Mouse (Mus musculus): ENCODE measurements around the gene Sphk2. TPM values are rescaled to one million over a fixed set of nuclear protein-coding genes. Genes with fewer than 3 reads are reported as not detected.

Gene Sphk2
- total and polyA plus RNA-seq, 2 experiments from 2014 or later, result 15.8 to 23.5 TPM

DNA sequence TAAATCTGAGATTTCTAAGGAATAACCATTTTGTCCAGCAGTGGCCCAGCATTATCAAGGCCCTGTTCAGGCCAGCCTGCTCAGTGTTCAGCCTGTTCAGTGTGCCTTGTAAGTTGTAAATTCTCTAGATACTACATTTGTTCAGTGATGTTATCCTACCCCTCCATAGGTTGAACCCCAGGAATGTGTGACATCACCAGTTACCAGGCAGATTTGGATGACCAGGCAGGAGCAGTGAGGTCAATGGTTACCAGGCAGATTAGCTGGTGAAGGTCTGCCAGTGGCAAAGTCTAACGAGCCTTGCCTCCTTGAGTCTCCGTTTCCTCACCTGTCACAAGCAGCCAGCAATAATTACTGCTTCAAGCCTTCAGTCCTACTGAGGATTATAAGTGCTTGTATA lies 26.6 kb upstream of the Sphk2 start:
- no peaks in the 10 kb centered on the region for H3K9me3 ChIP-seq (ENCODE audit: low read length)
- 46% methylated on average over 2 of the region's 2 CpGs for WGBS
- no peaks in the 10 kb centered on the region for H3K36me3 ChIP-seq (ENCODE audit: insufficient read depth, low read length)
- no peak overlapping the region for H3K4me3 ChIP-seq (ENCODE audit: low read depth, low read length)
- no peaks in the 10 kb centered on the region for H3K27me3 ChIP-seq (ENCODE audit: insufficient read depth, low read length)
- ATAC-seq (ENCODE audit: low FRiP score) (no peak), DNase-seq (ENCODE audit: low spot score) (peak; percentile 78)
- H3K27ac ChIP-seq (ENCODE audit: low read depth, low read length), result no peak overlapping the region
- TF ChIP-seq CTCF (IDR thresholded peaks at IDR 0.05), result no peak
- H3K4me2 ChIP-seq (ENCODE audit: low read depth, low read length, poor library complexity, severe bottlenecking), result no peak overlapping the region
- no peak overlapping the region for H3K9ac ChIP-seq (replicated peaks; ENCODE audit: low read length, poor library complexity, severe bottlenecking)
- no peaks in the 10 kb centered on the region for H3K4me1 ChIP-seq (ENCODE audit: insufficient read depth, low read length)

- H3K4me2 ChIP-seq (ENCODE audit: low read depth, low read length, poor library complexity, severe bottlenecking), result peak overlapping the region; percentile 18; the same call in 1 of the 2 replicates
- TF ChIP-seq CTCF (IDR thresholded peaks at IDR 0.05), result peak; percentile 50
- H3K27ac ChIP-seq (ENCODE audit: low read depth, low read length), result no peak overlapping the region
- H3K27me3 ChIP-seq (ENCODE audit: insufficient read depth, low read length), result no peaks in the 10 kb centered on the region
- H3K4me1 ChIP-seq (ENCODE audit: insufficient read depth, low read length), result no peaks in the 10 kb centered on the region
- H3K9ac ChIP-seq (replicated peaks; ENCODE audit: low read length, poor library complexity, severe bottlenecking), result no peak overlapping the region
- DNase-seq (ENCODE audit: low spot score) (peak; percentile 22), ATAC-seq (ENCODE audit: low FRiP score) (no peak)
- H3K4me3 ChIP-seq (ENCODE audit: low read depth, low read length), result no peak overlapping the region
- 33% methylated on average over 19 of the region's 19 CpGs for WGBS
- no peaks in the 10 kb centered on the region for H3K36me3 ChIP-seq (ENCODE audit: insufficient read depth, low read length)
- H3K9me3 ChIP-seq (ENCODE audit: low read length), result no peaks in the 10 kb centered on the region
These were observed 24.5 kb upstream of the Sphk2 start for GRCm38 (mm10) chr7:45742338-45742737.

DNA sequence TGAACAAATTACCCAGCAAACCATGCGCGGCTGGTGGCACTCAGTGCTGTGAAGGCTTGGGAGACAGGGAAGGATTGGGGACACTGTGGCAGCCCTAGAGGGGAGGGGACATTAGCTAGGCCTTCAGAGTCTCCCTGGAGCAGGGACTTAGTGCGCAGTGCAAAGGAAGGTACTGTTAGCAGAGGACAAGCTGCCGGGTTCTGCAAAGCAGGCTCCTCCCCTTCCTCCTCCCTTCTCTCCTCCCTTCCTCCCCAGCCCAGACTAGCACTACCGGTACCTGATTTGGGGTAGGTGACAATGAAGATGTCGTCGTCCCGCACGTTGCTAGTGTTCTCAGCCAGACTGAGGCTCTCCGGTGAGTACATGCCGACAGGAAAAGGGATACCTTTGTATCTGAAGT lies 24.0 kb upstream of the Sphk2 start:
- no peak for DNase-seq (ENCODE audit: low spot score)
- Histone ChIP-seq H3K9me3 (ENCODE audit: low read length) (no peaks in the 10 kb centered on the region), H3K27me3 (ENCODE audit: insufficient read depth, low read length) (no peaks in the 10 kb centered on the region), H3K9ac (replicated peaks; ENCODE audit: low read length, poor library complexity, severe bottlenecking) (no peak overlapping the region), H3K4me1 (ENCODE audit: insufficient read depth, low read length) (no peaks in the 10 kb centered on the region), H3K27ac (ENCODE audit: low read depth, low read length) (no peak overlapping the region), H3K36me3 (ENCODE audit: insufficient read depth, low read length) (no peaks in the 10 kb centered on the region), H3K4me3 (ENCODE audit: low read depth, low read length) (no peak overlapping the region), H3K4me2 (ENCODE audit: low read depth, low read length, poor library complexity, severe bottlenecking) (peak overlapping the region; percentile 18; the same call in 1 of the 2 replicates)
- no peak for ATAC-seq (ENCODE audit: low FRiP score)
- no peak for TF ChIP-seq CTCF (IDR thresholded peaks at IDR 0.05)
- 41% methylated on average over 11 of the region's 11 CpGs for WGBS

- Histone ChIP-seq H3K27me3 (ENCODE audit: insufficient read depth, low read length) (no peaks in the 10 kb centered on the region), H3K27ac (ENCODE audit: low read depth, low read length) (no peak overlapping the region), H3K4me3 (ENCODE audit: low read depth, low read length) (no peak overlapping the region), H3K4me1 (ENCODE audit: insufficient read depth, low read length) (no peaks in the 10 kb centered on the region), H3K4me2 (ENCODE audit: low read depth, low read length, poor library complexity, severe bottlenecking) (no peak overlapping the region), H3K36me3 (ENCODE audit: insufficient read depth, low read length) (no peaks in the 10 kb centered on the region), H3K9ac (replicated peaks; ENCODE audit: low read length, poor library complexity, severe bottlenecking) (no peak overlapping the region), H3K9me3 (ENCODE audit: low read length) (no peaks in the 10 kb centered on the region)
- DNase-seq (ENCODE audit: low spot score) (no peak), ATAC-seq (ENCODE audit: low FRiP score) (no peak)
- no peak for TF ChIP-seq CTCF (IDR thresholded peaks at IDR 0.05)
- 85% methylated on average over 12 of the region's 12 CpGs for WGBS
These were observed 23.5 kb upstream of the Sphk2 start for GRCm38 (mm10) chr7:45741308-45741707.

DNA sequence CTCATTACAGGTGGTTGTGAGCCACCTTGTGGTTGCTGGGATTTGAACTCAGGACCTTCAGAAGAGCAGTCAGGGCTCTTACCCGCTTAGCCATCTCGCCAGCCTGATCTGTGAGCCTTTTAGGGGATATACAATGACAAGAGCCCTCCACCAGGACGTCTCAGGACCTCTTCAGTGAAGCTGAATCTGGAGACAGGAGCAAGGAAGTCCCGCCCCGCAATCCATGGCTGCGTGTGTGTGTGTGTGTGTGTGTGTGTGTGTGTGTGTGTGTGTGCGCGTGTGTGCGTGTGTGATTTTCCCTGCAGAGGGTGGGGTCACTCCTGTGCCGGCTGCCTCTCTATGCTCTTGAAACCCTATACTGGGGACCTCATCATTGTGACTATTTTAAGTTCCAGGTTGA lies 22.0 kb upstream of the Sphk2 start:
- Histone ChIP-seq H3K4me3 (ENCODE audit: low read depth, low read length) (no peak overlapping the region), H3K27ac (ENCODE audit: low read depth, low read length) (no peak overlapping the region), H3K36me3 (ENCODE audit: insufficient read depth, low read length) (no peaks in the 10 kb centered on the region), H3K4me2 (ENCODE audit: low read depth, low read length, poor library complexity, severe bottlenecking) (no peak overlapping the region), H3K4me1 (ENCODE audit: insufficient read depth, low read length) (no peaks in the 10 kb centered on the region), H3K9me3 (ENCODE audit: low read length) (no peaks in the 10 kb centered on the region), H3K9ac (replicated peaks; ENCODE audit: low read length, poor library complexity, severe bottlenecking) (no peak overlapping the region), H3K27me3 (ENCODE audit: insufficient read depth, low read length) (no peaks in the 10 kb centered on the region)
- no peak for ATAC-seq (ENCODE audit: low FRiP score)
- WGBS, result 68% methylated on average over 10 of the region's 10 CpGs
- no peak for TF ChIP-seq CTCF (IDR thresholded peaks at IDR 0.05)
- DNase-seq (ENCODE audit: low spot score), result no peak

DNA sequence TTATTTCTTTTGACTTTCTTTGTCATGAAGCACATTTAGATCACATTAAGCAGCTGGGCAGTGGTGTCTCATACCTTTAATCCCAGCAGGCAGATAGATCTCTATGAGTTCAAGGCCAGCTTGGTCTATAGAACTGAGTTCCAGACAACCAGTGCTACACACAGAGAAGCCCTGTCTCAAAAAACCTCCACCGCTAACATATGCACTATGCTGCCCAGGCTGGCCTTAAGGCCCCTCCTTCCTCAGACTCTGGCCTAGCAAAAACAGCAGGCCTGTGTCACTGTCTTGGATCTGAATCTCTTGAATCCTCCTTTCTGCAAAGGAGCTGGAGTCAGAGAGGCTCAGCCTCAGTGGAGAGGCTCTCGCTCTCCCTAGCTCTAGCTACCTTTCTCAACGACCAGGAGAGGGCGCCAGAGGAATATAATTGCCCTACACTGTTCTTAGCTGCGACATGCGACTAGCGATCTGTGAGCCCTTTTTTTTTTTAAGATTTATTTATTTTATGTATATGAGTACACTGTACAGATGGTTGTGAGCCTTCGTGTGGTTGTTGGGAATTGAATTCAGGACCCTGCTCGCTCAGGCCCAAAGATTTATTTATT lies 21.5 kb upstream of the Sphk2 start:
- 9% methylated on average over 9 of the region's 9 CpGs for WGBS
- no peaks in the 10 kb centered on the region for H3K27me3 ChIP-seq (ENCODE audit: insufficient read depth, low read length)
- H3K9me3 ChIP-seq (ENCODE audit: low read length), result no peaks in the 10 kb centered on the region
- H3K9ac ChIP-seq (replicated peaks; ENCODE audit: low read length, poor library complexity, severe bottlenecking), result no peak overlapping the region
- H3K36me3 ChIP-seq (ENCODE audit: insufficient read depth, low read length), result no peaks in the 10 kb centered on the region
- peak; percentile 87 for DNase-seq (ENCODE audit: low spot score)
- TF ChIP-seq CTCF (IDR thresholded peaks at IDR 0.05), result peak; percentile 87
- no peak overlapping the region for H3K4me2 ChIP-seq (ENCODE audit: low read depth, low read length, poor library complexity, severe bottlenecking)
- H3K4me1 ChIP-seq (ENCODE audit: insufficient read depth, low read length), result no peaks in the 10 kb centered on the region
- peak; percentile 83; the same call in 1 of the 2 replicates for ATAC-seq (ENCODE audit: low FRiP score)
- H3K4me3 ChIP-seq (ENCODE audit: low read depth, low read length), result no peak overlapping the region
- no peak overlapping the region for H3K27ac ChIP-seq (ENCODE audit: low read depth, low read length)
